Mouse (Mus musculus) left cerebral cortex, postnatal 14 days (tissue): Measurements from ENCODE around the gene Olfr1380. TPM values are rescaled to one million over a fixed set of nuclear protein-coding genes. Genes with fewer than 3 reads are reported as not detected.

ENCODE experiments used
- total RNA-seq, 2 experiments: library from RNA; stranded (reverse); gene quantifications; 2 replicates each; pipeline ENCODE4 v1.2.3; 2021

Gene Olfr1380
- total RNA-seq, 2 experiments from 2014 or later: not detected

Other genes with a start within 250 kb of the Olfr1380 start
- gene Olfr1391, start 234.1 kb upstream of the Olfr1380 start, total RNA-seq: not detected
- gene Olfr1390, start 221.7 kb upstream of the Olfr1380 start, total RNA-seq: not detected
- gene Olfr1389, start 133.8 kb upstream of the Olfr1380 start, total RNA-seq: not detected
- gene Olfr1388, start 120.3 kb upstream of the Olfr1380 start, total RNA-seq: under 1 TPM; 0.17 to 0.53 TPM
- not detected for gene Olfr1387, start 101.5 kb upstream of the Olfr1380 start, total RNA-seq
- gene Olfr1386, start 91.8 kb upstream of the Olfr1380 start, total RNA-seq: not detected
- gene Olfr1385, start 67.8 kb upstream of the Olfr1380 start, total RNA-seq: under 1 TPM in 1 of 2 experiments, not detected in 1; 0.13 TPM
- gene Olfr1384, start 50.2 kb upstream of the Olfr1380 start, total RNA-seq: under 1 TPM; 0.34 to 0.35 TPM
- gene Olfr1383, start 37.2 kb upstream of the Olfr1380 start, total RNA-seq: under 1 TPM in 1 of 2 experiments, not detected in 1; 0.53 TPM
- gene Olfr1382, start 28.6 kb upstream of the Olfr1380 start, total RNA-seq: not detected
- gene Olfr1381, start 13.4 kb upstream of the Olfr1380 start, total RNA-seq: not detected
- 1 to 10 TPM; 3.2 to 3.6 TPM for gene Flt4, start 52.4 kb downstream of the Olfr1380 start, total RNA-seq
- gene Scgb3a1, start 106.7 kb downstream of the Olfr1380 start, total RNA-seq: not detected
- gene Cnot6, start 155.8 kb downstream of the Olfr1380 start, total RNA-seq: 10 to 100 TPM; 42.6 to 45.2 TPM
- gene Gfpt2, start 237.3 kb downstream of the Olfr1380 start, total RNA-seq: 1 to 10 TPM; 7.9 to 9.3 TPM